Comparison of ENCODE assay signal across 9 mouse cellular contexts in the genomic region with DNA sequence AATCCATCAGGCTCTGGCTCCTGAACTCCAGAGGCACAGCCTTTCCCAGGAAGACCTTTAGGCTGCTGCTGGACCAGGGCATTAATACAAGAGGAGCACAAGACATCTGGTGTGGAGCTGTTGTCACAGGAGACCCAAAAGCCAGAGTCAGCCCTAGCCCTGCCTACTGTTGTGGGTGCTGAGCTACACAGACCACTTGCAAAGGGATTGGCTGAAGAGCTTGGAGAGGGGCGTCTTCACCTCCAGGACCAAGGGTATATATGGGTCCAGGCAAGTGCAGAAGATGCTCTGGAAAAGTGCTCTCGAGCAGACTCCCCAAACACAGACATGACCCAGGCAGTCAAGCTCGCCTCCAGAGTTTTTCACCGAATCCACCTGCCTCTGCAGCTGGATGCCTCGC. TPM values are rescaled to one million over a fixed set of nuclear protein-coding genes. Genes with fewer than 3 reads are reported as not detected.
DNase-seq lines count a peak whose midpoint lies in the region; ATAC-seq and TF ChIP-seq lines count a peak whose summit lies in the region.
"Had no signal": no experiment of that assay in that cellular context is flagged by ENCODE, and none has a peak within 500 bp of the region (broad histone marks: within the 10 kb centered on the region; RNA-seq: fewer than 3 reads in every experiment).

A gene (plus strand): TSS at position 297 of the 400 bp plus-strand sequence.

- 32% methylated on average over 5 of the region's 5 CpGs for WGBS in forebrain, embryonic 13.5 days
- WGBS in forebrain, embryonic 14.5 days, result 31% methylated on average over 5 of the region's 5 CpGs
- WGBS in lung, embryonic 14.5 days, result 26% methylated on average over 5 of the region's 5 CpGs
- 27% methylated on average over 5 of the region's 5 CpGs for WGBS in hindbrain, embryonic 13.5 days
- WGBS in liver, postnatal 0 days (ENCODE audit: insufficient replicate concordance), result 31% methylated on average over 5 of the region's 5 CpGs

- no peak within 1 kb of the TSS for H3K27ac ChIP-seq in forebrain, embryonic 13.5 days
- H3K27ac ChIP-seq in forebrain, embryonic 14.5 days (ENCODE audit: low read depth, low read length), result no peak within 1 kb of the TSS
- no peak within 1 kb of the TSS for H3K27ac ChIP-seq in lung, embryonic 14.5 days (ENCODE audit: low read depth)
- no peak within 1 kb of the TSS for H3K27ac ChIP-seq in hindbrain, embryonic 13.5 days
- no peak within 1 kb of the TSS for H3K27ac ChIP-seq in liver, postnatal 0 days (ENCODE audit: low read depth)

- no peaks in the 10 kb centered on the region for H3K9me3 ChIP-seq in forebrain, embryonic 13.5 days (replicated peaks)
- no peaks in the 10 kb centered on the region for H3K9me3 ChIP-seq in forebrain, embryonic 14.5 days (replicated peaks; ENCODE audit: control insufficient read depth, low read length)
- no peaks in the 10 kb centered on the region for H3K9me3 ChIP-seq in lung, embryonic 14.5 days (ENCODE audit: low read depth, low read length)
- no peaks in the 10 kb centered on the region for H3K9me3 ChIP-seq in hindbrain, embryonic 13.5 days
- H3K9me3 ChIP-seq in liver, postnatal 0 days (ENCODE audit: low read length), result no peaks in the 10 kb centered on the region

- no peak within 1 kb of the TSS for H3K9ac ChIP-seq in forebrain, embryonic 13.5 days
- H3K9ac ChIP-seq in forebrain, embryonic 14.5 days (ENCODE audit: low read length), result no peak within 1 kb of the TSS
- H3K9ac ChIP-seq in lung, embryonic 14.5 days, result no peak within 1 kb of the TSS; the same call in 1 of the 2 replicates
- no peak within 1 kb of the TSS for H3K9ac ChIP-seq in hindbrain, embryonic 13.5 days
- H3K9ac ChIP-seq in liver, postnatal 0 days (replicated peaks), result no peak within 1 kb of the TSS

- H3K4me1 ChIP-seq in forebrain, embryonic 13.5 days, result peaks cover 12% of the 10 kb centered on the region
- H3K4me1 ChIP-seq in forebrain, embryonic 14.5 days (ENCODE audit: control insufficient read depth, insufficient read depth, low read length), result no peaks in the 10 kb centered on the region
- no peaks in the 10 kb centered on the region; the same call in 1 of the 2 replicates for H3K4me1 ChIP-seq in lung, embryonic 14.5 days (ENCODE audit: insufficient read depth)
- peaks cover 17% of the 10 kb centered on the region for H3K4me1 ChIP-seq in hindbrain, embryonic 13.5 days (replicated peaks)
- H3K4me1 ChIP-seq in liver, postnatal 0 days (ENCODE audit: insufficient read depth), result peaks cover 13% of the 10 kb centered on the region

- no peak for ATAC-seq in forebrain, embryonic 13.5 days
- ATAC-seq in forebrain, embryonic 14.5 days, result no peak
- no peak for ATAC-seq in lung, embryonic 14.5 days (ENCODE audit: insufficient read depth)
- ATAC-seq in hindbrain, embryonic 13.5 days (ENCODE audit: low FRiP score), result no peak
- ATAC-seq in liver, postnatal 0 days, result no peak
- ATAC-seq: inflammation-experienced regulatory T-cells, adult 6 months had no signal

- no peak for DNase-seq in forebrain, embryonic 14.5 days (ENCODE audit: low spot score)
- no peak for DNase-seq in lung, embryonic 14.5 days
- DNase-seq in lung, postnatal 14 days, result no peak
- no peak for DNase-seq in liver, postnatal 0 days
- no peak for DNase-seq in left cerebral cortex, postnatal 36 days (ENCODE audit: low spot score in 2 of 2)
- DNase-seq in gastrocnemius, postnatal 25 days, result no peak

- TF ChIP-seq EP300 in liver, postnatal 0 days (IDR thresholded peaks at IDR 0.05; ENCODE audit: low read depth), result no peak

- intact Hi-C loops in left cerebral cortex, postnatal 36 days (cut with DNase I), result no loop called here

- no peak for TF ChIP-seq CTCF in lung, embryonic 14.5 days (IDR thresholded peaks at IDR 0.05; ENCODE audit: low read depth)
- TF ChIP-seq CTCF in liver, postnatal 0 days (IDR thresholded peaks at IDR 0.05; ENCODE audit: low read depth), result no peak

- peak within 1 kb of the TSS; percentile 3; the same call in 1 of the 2 replicates for H3K4me3 ChIP-seq in forebrain, embryonic 13.5 days
- H3K4me3 ChIP-seq in forebrain, embryonic 14.5 days (ENCODE audit: low read depth, low read length), result no peak within 1 kb of the TSS
- peak within 1 kb of the TSS; percentile 22 for H3K4me3 ChIP-seq in lung, embryonic 14.5 days (ENCODE audit: low read depth, low read length)
- peak within 1 kb of the TSS; percentile 5; the same call in 1 of the 2 replicates for H3K4me3 ChIP-seq in hindbrain, embryonic 13.5 days
- peak within 1 kb of the TSS; percentile 17; the same call in 1 of the 2 replicates for H3K4me3 ChIP-seq in liver, postnatal 0 days (ENCODE audit: low read depth, low read length)

- peaks cover 54% of the 10 kb centered on the region for H3K27me3 ChIP-seq in forebrain, embryonic 13.5 days
- H3K27me3 ChIP-seq in forebrain, embryonic 14.5 days (replicated peaks; ENCODE audit: control insufficient read depth, insufficient read depth, low read length), result peaks cover 40% of the 10 kb centered on the region
- H3K27me3 ChIP-seq in lung, embryonic 14.5 days (ENCODE audit: insufficient read depth, low read length), result peaks cover 48% of the 10 kb centered on the region
- H3K27me3 ChIP-seq in hindbrain, embryonic 13.5 days, result peaks cover 64% of the 10 kb centered on the region
- H3K27me3 ChIP-seq in liver, postnatal 0 days (ENCODE audit: insufficient read depth, low read length), result peaks cover 44% of the 10 kb centered on the region

- peak within 1 kb of the TSS; percentile 2; the same call in 1 of the 2 replicates for H3K4me2 ChIP-seq in forebrain, embryonic 13.5 days
- H3K4me2 ChIP-seq in forebrain, embryonic 14.5 days (ENCODE audit: low read length), result no peak within 1 kb of the TSS
- H3K4me2 ChIP-seq in lung, embryonic 14.5 days, result peak within 1 kb of the TSS; percentile 48
- no peak within 1 kb of the TSS for H3K4me2 ChIP-seq in hindbrain, embryonic 13.5 days
- H3K4me2 ChIP-seq in liver, postnatal 0 days (ENCODE audit: low read depth, low read length), result peak within 1 kb of the TSS; percentile 48

- H3K36me3 ChIP-seq in forebrain, embryonic 13.5 days (ENCODE audit: poor library complexity, severe bottlenecking), result peaks cover 7% of the 10 kb centered on the region
- H3K36me3 ChIP-seq in forebrain, embryonic 14.5 days (ENCODE audit: control insufficient read depth, insufficient read depth, low read length), result peaks cover 9% of the 10 kb centered on the region; the same call in 1 of the 2 replicates
- peaks cover 20% of the 10 kb centered on the region for H3K36me3 ChIP-seq in lung, embryonic 14.5 days (ENCODE audit: insufficient read depth)
- peaks cover 11% of the 10 kb centered on the region for H3K36me3 ChIP-seq in hindbrain, embryonic 13.5 days
- H3K36me3 ChIP-seq in liver, postnatal 0 days (replicated peaks; ENCODE audit: insufficient read depth, low read length), result peaks cover 3% of the 10 kb centered on the region; the same call in 1 of the 2 replicates

RNA-seq across cellular contexts. Expression of the gene that starts here (rescaled TPM):
- 0.06 TPM in 1 of 2 replicates, not detected in the other for polyA plus RNA-seq in forebrain, embryonic 13.5 days (2015; fragmentation: Nextera tagmentation; extraction: Ambion mirVana)
- 0.09 TPM in 1 of 2 replicates, not detected in the other for polyA plus RNA-seq in forebrain, embryonic 14.5 days (2014; fragmentation: Nextera tagmentation; extraction: Ambion mirVana)
- polyA plus RNA-seq in lung, embryonic 14.5 days (2014; fragmentation: Nextera tagmentation; extraction: Ambion mirVana), result 0.09 TPM in 1 of 2 replicates, not detected in the other
- 0.23 and 0.27 TPM in 2 replicates for polyA plus RNA-seq in hindbrain, embryonic 13.5 days (2015; fragmentation: Nextera tagmentation; extraction: Ambion mirVana)
- not detected in 2 replicates for polyA plus RNA-seq in liver, postnatal 0 days (2015; fragmentation: Nextera tagmentation; extraction: Ambion mirVana)
- total RNA-seq in left cerebral cortex, postnatal 36 days (2021), result 1 to 10 TPM in 1 of 2 experiments, under 1 TPM in 1; 0.39 to 1.2 TPM
- under 1 TPM; 0.10 to 0.19 TPM for total RNA-seq in gastrocnemius, postnatal 25 days (2021)
- polyA plus RNA-seq: inflammation-experienced regulatory T-cells, adult 6 months had no signal

Comparison
In these comparisons a context has a peak if more than half of its experiments do, and no peak if none do; other contexts are left out.
1. H3K4me2 ChIP-seq: peak in forebrain, embryonic 13.5 days (single experiment), lung, embryonic 14.5 days (single experiment) and liver, postnatal 0 days (single experiment); none in forebrain, embryonic 14.5 days (single experiment) and hindbrain, embryonic 13.5 days (single experiment).